Mouse (Mus musculus) midbrain, embryonic 14.5 days (tissue): ENCODE measurements around the gene Samhd1. TPM values are rescaled to one million over a fixed set of nuclear protein-coding genes. Genes with fewer than 3 reads are reported as not detected.

Source experiments
- ATAC-seq: fragments of 200-750 bp; cut with Nextera tagmentation; 2 replicates; pipeline ENCODE4 v1.8.0; 2017; ENCODE audit warnings: moderate number of reproducible peaks, moderate library complexity; ENCODE audit not compliant: low FRiP score, low TSS enrichment
- DNase-seq: peaks from one replicate; pipeline ENCODE4 v3.0.0-alpha.2; 2015
- H3K27ac ChIP-seq: fragments of 300-500 bp; sonication (generic); replicated peaks from 2 replicates; pipeline ENCODE4 v1.5.1; 2014; ENCODE audit warnings: mild to moderate bottlenecking, low read depth, low read length, moderate library complexity
- H3K27me3 ChIP-seq: fragments of 300-500 bp; sonication (generic); 2 replicates; pipeline ENCODE4 v1.6.1; 2014; ENCODE audit warnings: low read length, control low read depth, mixed read lengths; ENCODE audit not compliant: control insufficient read depth, insufficient read depth
- H3K36me3 ChIP-seq: fragments of 300-500 bp; sonication (generic); 2 replicates; pipeline ENCODE4 v1.6.1; 2014; ENCODE audit warnings: low read length, control low read depth; ENCODE audit not compliant: control insufficient read depth, insufficient read depth
- H3K4me1 ChIP-seq: fragments of 300-500 bp; sonication (generic); 2 replicates; pipeline ENCODE4 v1.6.1; 2014; ENCODE audit warnings: mild to moderate bottlenecking, antibody characterized with exemption, low read length, control low read depth; ENCODE audit not compliant: control insufficient read depth, insufficient read depth
- H3K4me2 ChIP-seq: fragments of 300-500 bp; sonication (generic); 2 replicates; pipeline ENCODE4 v1.6.1; 2014; ENCODE audit warnings: mild to moderate bottlenecking, low read length, moderate library complexity
- H3K4me3 ChIP-seq: fragments of 300-500 bp; sonication (generic); replicated peaks from 2 replicates; pipeline ENCODE4 v1.5.1; 2014; ENCODE audit warnings: low read depth, low read length
- H3K9ac ChIP-seq: fragments of 300-500 bp; sonication (generic); replicated peaks from 2 replicates; pipeline ENCODE4 v1.6.1; 2014; ENCODE audit warnings: mild to moderate bottlenecking, low read length, moderate library complexity
- H3K9me3 ChIP-seq: fragments of 300-500 bp; sonication (generic); 2 replicates; pipeline ENCODE4 v1.6.1; 2016; ENCODE audit warnings: low read length, control low read depth, mixed read lengths; ENCODE audit not compliant: control insufficient read depth
- WGBS: fragments of 180-500 bp; shearing (Covaris S2); extraction: QIAGEN DNeasy Blood & Tissue Kit; methylation state at CpG from one replicate; pipeline ENCODE4 v1.1.7; 2014; 5-methylcytosine and 5-hydroxymethylcytosine counted together
- polyA plus RNA-seq: library from polyadenylated mRNA; unstranded; fragments of >200 nt; fragmentation: Nextera tagmentation; extraction: Ambion mirVana; gene quantifications from 2 replicates; pipeline ENCODE4 v1.2.1, GENCODE M21; 2014

Samhd1 gene
- polyA plus RNA-seq, 1 experiment from 2014 or later = 12.1 TPM

- Histone ChIP-seq H3K27me3 (no peaks in the 10 kb centered on the region), H3K4me2 (no peak overlapping the region), H3K9me3 (peaks cover 5% of the 10 kb centered on the region; the same call in 1 of the 2 replicates), H3K4me1 (peaks cover 1% of the 10 kb centered on the region; the same call in 1 of the 2 replicates), H3K27ac (no peak overlapping the region), H3K36me3 (no peaks in the 10 kb centered on the region), H3K9ac (no peak overlapping the region), H3K4me3 (no peak overlapping the region)
- ATAC-seq (no peak), DNase-seq (no peak)
- 90% methylated on average over 5 of the region's 5 CpGs for WGBS
Measured at GRCm38 (mm10) chr2:157139251-157139802, 4.3 kb upstream of the Samhd1 start.

GRCm38 (mm10) chr2:157138808-157139207 is 3.7 kb upstream of the Samhd1 start:
- H3K36me3 ChIP-seq = no peaks in the 10 kb centered on the region
- H3K4me3 ChIP-seq = no peak overlapping the region
- no peak overlapping the region for H3K27ac ChIP-seq
- no peaks in the 10 kb centered on the region for H3K27me3 ChIP-seq
- WGBS = 84% methylated on average over 5 of the region's 5 CpGs
- DNase-seq (no peak), ATAC-seq (no peak)
- peaks cover 5% of the 10 kb centered on the region; the same call in 1 of the 2 replicates for H3K9me3 ChIP-seq
- no peak overlapping the region for H3K4me2 ChIP-seq
- no peak overlapping the region for H3K9ac ChIP-seq
- peaks cover 5% of the 10 kb centered on the region; the same call in 1 of the 2 replicates for H3K4me1 ChIP-seq

GRCm38 (mm10) chr2:157137959-157138731 is 3.1 kb upstream of the Samhd1 start:
- Histone ChIP-seq H3K27ac (no peak overlapping the region), H3K4me1 (peaks cover 5% of the 10 kb centered on the region; the same call in 1 of the 2 replicates), H3K36me3 (no peaks in the 10 kb centered on the region), H3K4me2 (no peak overlapping the region), H3K27me3 (no peaks in the 10 kb centered on the region), H3K4me3 (no peak overlapping the region), H3K9ac (no peak overlapping the region), H3K9me3 (peaks cover 5% of the 10 kb centered on the region; the same call in 1 of the 2 replicates)
- 94% methylated on average over 9 of the region's 9 CpGs for WGBS
- ATAC-seq = no peak
- DNase-seq = no peak

- H3K4me2 ChIP-seq = no peak overlapping the region
- H3K4me3 ChIP-seq = no peak overlapping the region
- H3K27me3 ChIP-seq = no peaks in the 10 kb centered on the region
- H3K9me3 ChIP-seq = peaks cover 5% of the 10 kb centered on the region; the same call in 1 of the 2 replicates
- H3K27ac ChIP-seq = no peak overlapping the region
- 84% methylated on average over 2 of the region's 2 CpGs for WGBS
- H3K4me1 ChIP-seq = peaks cover 5% of the 10 kb centered on the region; the same call in 1 of the 2 replicates
- no peak overlapping the region for H3K9ac ChIP-seq
- no peaks in the 10 kb centered on the region for H3K36me3 ChIP-seq
- DNase-seq (no peak), ATAC-seq (no peak)
Measured at GRCm38 (mm10) chr2:157136646-157137045, 1.6 kb upstream of the Samhd1 start.

- Histone ChIP-seq H3K4me1 (peaks cover 5% of the 10 kb centered on the region; the same call in 1 of the 2 replicates), H3K36me3 (no peaks in the 10 kb centered on the region), H3K4me2 (no peak overlapping the region), H3K27ac (no peak overlapping the region), H3K9ac (no peak overlapping the region), H3K4me3 (no peak overlapping the region), H3K9me3 (peaks cover 5% of the 10 kb centered on the region; the same call in 1 of the 2 replicates), H3K27me3 (no peaks in the 10 kb centered on the region)
- 92% methylated on average over 4 of the region's 4 CpGs for WGBS
- DNase-seq (no peak), ATAC-seq (no peak)
Measured at GRCm38 (mm10) chr2:157136176-157136575, 1.1 kb upstream of the Samhd1 start.

- peak overlapping the region; percentile 63 for H3K4me3 ChIP-seq
- no peak for DNase-seq
- H3K9me3 ChIP-seq = peaks cover 5% of the 10 kb centered on the region; the same call in 1 of the 2 replicates
- no peaks in the 10 kb centered on the region for H3K36me3 ChIP-seq
- peak overlapping the region; percentile 66 for H3K9ac ChIP-seq
- WGBS = 87% methylated on average over 10 of the region's 10 CpGs
- no peaks in the 10 kb centered on the region for H3K27me3 ChIP-seq
- H3K27ac ChIP-seq = no peak overlapping the region; the same call in 1 of the 2 replicates
- no peak for ATAC-seq
- H3K4me1 ChIP-seq = peaks cover 5% of the 10 kb centered on the region; the same call in 1 of the 2 replicates
- peak overlapping the region; percentile 97 for H3K4me2 ChIP-seq
Measured at GRCm38 (mm10) chr2:157135529-157136120, 560 bp upstream of the Samhd1 start.

GRCm38 (mm10) chr2:157134479-157134931 is 560 bp downstream of the Samhd1 start:
- H3K9ac ChIP-seq = peak overlapping the region; percentile 66
- no peak for DNase-seq
- peak overlapping the region; percentile 63 for H3K4me3 ChIP-seq
- H3K36me3 ChIP-seq = no peaks in the 10 kb centered on the region
- peak overlapping the region; percentile 97 for H3K4me2 ChIP-seq
- ATAC-seq = 0 out of 2 replicates have a peak, but pooled peaks have one; percentile 37
- no peaks in the 10 kb centered on the region for H3K9me3 ChIP-seq
- peak overlapping the region; percentile 52; the same call in 1 of the 2 replicates for H3K27ac ChIP-seq
- H3K27me3 ChIP-seq = no peaks in the 10 kb centered on the region
- under 1% methylated on average over 25 of the region's 25 CpGs for WGBS
- peaks cover 5% of the 10 kb centered on the region; the same call in 1 of the 2 replicates for H3K4me1 ChIP-seq

GRCm38 (mm10) chr2:157133769-157134478 is 1.1 kb downstream of the Samhd1 start:
- DNase-seq = peak; percentile 2

More at GRCm38 (mm10) chr2:157133769-157134478, 1.1 kb downstream of the Samhd1 start:
- peaks cover 5% of the 10 kb centered on the region; the same call in 1 of the 2 replicates for H3K4me1 ChIP-seq
- no peaks in the 10 kb centered on the region for H3K36me3 ChIP-seq
- ATAC-seq = no peak
- WGBS = 14% methylated on average over 11 of the region's 11 CpGs
- peak overlapping the region; percentile 63 for H3K4me3 ChIP-seq
- H3K9me3 ChIP-seq = no peaks in the 10 kb centered on the region
- peak overlapping the region; percentile 97 for H3K4me2 ChIP-seq
- no peaks in the 10 kb centered on the region for H3K27me3 ChIP-seq
- H3K9ac ChIP-seq = peak overlapping the region; percentile 66; the same call in 1 of the 2 replicates
- no peak overlapping the region for H3K27ac ChIP-seq
